Mouse (Mus musculus) thymus, postnatal 4 days (tissue): Measurements from ENCODE around the gene Eps15.
A peak's percentile ranks its signal among the peaks of the same experiment; 100 is the strongest.

ENCODE experiments used
- DNase-seq: peaks from one replicate; pipeline ENCODE4 v3.0.0; 2021

Eps15 gene

DNA sequence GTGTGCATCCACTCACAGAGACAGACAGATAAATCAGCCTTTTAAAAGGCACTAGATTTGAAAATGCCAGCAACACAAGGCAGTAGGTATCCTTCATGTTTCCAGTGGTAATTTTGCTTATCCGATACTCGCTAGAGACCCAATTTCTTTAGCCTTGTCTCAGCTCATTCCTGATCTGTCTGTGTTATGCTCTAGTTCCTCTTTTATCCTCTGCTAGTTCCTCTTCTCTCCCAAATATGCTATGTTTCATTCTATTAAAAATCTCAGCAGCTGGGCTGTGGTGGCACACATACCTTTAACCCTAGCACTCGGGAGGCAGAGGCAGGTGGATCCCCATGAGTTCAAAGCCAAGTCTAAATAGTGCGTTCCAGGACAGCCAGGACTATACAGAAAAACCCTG, 8.3 kb upstream of the Eps15 start:
- no peak for DNase-seq

DNA sequence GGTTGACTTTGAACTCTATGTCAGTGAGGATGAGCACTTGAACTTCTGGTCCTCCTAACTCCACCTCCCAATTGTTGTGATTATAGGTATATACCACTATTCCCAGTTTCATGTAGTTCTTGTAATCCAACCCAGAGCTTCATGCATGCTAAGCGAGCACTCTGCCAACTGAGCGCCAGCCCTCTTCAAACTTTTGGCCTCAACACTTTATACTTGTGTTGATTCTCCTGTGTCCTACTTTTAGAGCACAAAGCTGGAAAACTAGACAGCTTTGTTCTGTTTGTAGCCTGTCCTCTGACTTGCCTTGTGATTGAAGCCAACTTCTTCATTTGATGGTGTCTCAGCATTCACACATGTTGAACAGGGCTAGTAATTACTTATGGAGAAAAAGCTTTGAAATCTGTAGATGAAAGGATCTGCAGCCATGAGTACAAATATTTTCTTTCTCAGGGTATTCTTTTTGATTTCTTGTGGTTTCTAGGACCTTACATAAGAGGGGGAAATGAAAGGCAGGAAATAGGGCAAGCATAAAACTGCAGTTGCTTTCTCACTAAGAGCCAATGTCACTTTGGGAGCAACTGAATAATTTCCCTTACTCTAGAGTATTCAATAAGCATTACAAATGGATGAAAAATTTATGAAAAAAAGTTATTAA, 6.4 kb upstream of the Eps15 start:
- no peak for DNase-seq

DNA sequence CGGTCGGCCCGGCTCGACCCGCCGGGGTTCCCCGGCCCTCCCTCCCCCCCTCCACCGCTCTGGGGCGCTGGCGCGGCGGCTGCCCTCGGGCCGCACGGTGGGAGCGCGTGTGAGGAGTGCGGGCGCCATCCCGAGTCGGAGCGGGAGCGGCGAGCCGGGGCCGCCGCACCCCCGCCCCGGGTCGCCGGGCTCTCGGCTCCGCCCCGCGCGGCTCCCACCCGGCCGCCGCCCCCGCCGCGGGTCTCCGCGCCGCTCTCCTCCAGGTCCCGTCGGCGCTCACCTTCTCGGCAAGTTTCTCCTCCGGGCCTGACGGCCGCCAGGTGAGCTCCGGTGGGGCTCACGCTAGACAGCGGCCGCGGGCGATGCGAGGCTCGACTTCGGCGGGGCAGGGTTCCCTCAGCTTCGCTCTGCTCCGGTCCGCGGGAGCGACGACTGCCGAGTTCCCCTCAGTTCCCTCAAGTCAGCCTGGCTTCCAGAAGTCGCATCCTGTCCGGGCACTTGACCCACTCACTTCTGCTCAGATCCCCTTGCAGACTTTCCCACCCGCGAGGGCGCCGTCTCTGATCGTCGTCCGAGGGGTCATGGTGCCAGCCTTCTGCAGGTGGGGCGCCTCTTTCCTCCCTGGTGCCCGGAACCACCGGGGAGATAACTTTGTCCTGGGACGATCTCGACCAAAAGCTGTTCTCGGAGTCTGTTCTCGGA, 542 bp downstream of the Eps15 start:
- DNase-seq = peak; percentile 72

DNA sequence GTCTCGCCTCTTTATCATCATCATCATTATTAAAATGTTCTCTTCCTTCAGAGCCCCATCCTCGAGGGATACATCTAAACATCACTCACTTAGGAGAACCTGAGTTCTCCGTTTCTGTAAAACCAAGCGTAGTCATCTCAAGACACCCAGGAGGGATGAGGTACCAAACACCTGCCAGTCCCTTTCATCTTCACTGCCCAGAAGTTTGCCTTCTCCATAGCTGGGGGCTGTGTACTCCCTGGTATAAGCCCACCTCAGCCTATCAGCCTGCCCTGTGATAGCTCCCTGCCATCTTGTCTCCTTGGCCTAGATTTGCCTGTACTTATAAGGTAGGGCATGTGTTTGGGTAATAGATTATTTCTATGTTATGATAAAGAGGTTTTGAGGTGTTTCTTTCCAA, 1.1 kb downstream of the Eps15 start:
- no peak for DNase-seq

DNA sequence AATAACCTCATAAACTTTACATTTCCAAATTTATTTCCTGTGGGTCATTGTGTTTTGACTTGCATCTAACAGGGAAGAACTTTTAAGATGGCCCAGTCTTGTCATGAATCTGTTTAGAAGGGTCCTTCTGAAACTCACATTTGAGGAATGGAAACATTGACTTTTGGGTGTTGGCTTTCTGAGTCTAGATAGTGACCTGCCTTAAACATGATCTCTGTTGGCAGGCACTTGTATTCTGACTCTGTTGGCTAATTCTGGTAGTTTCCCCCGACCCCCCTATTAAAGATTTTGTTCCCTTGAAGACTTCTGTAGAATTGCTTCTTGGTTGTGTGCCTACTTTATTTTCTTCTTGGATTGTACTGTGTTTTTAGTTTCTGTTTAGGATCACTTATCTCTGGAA, 1.9 kb downstream of the Eps15 start:
- DNase-seq = no peak

DNA sequence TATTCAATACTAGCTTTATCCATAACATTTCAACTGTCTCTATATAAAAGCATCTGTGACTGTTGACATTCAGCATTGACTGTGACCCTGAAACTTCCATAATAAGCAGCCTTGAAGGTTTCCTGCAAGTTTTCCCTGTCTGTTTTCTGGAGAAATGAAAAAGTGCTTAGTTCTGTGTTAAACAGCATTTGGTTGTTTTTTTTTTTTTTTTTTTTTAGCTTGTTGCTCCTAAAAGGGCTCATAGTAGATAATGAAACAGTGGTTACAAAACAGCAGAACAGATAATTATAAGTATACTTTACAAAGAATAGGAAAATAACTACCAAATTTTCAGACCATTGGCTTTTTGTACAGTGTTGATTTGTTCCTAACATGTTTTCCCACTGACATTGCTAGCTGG, 14.6 kb downstream of the Eps15 start:
- no peak for DNase-seq

DNA sequence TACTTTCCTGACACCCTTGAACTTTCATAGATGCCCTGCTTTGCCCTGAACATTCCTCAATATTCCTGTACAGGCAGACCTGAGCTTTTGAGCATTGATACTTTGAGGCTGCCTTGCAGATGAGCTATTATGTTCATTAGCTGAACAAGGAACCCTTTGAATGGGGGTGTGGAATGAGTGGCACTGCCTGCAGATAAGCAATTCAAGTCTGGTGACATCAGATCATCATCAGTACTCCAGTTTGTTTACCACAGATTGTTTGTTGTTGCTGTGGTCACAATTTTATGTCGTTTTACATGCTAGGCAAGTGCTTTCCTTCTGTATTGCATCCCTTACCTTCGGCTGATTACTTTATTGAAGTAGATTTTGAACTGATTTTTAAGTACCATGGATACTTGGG, 16.4 kb downstream of the Eps15 start:
- DNase-seq = no peak

DNA sequence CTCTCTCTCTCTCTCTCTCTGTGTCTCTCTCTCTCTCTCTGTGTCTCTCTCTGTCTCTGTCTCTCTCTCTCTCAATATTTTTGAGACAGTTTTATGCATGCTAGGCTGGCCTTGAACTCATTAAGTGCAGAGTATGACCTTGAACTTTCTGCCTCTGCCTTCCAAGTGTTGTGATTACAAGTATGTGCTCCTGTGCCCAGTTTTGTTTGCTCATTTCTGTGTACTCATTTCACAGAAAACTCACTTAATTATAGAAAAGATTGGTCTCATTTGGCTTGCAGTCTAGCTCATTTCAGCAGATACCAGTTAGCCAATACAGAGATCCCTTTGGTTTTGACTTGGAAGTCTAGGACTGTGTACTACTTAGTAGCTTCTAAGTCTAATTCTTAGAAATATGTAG, 19.1 kb downstream of the Eps15 start:
- DNase-seq = no peak

DNA sequence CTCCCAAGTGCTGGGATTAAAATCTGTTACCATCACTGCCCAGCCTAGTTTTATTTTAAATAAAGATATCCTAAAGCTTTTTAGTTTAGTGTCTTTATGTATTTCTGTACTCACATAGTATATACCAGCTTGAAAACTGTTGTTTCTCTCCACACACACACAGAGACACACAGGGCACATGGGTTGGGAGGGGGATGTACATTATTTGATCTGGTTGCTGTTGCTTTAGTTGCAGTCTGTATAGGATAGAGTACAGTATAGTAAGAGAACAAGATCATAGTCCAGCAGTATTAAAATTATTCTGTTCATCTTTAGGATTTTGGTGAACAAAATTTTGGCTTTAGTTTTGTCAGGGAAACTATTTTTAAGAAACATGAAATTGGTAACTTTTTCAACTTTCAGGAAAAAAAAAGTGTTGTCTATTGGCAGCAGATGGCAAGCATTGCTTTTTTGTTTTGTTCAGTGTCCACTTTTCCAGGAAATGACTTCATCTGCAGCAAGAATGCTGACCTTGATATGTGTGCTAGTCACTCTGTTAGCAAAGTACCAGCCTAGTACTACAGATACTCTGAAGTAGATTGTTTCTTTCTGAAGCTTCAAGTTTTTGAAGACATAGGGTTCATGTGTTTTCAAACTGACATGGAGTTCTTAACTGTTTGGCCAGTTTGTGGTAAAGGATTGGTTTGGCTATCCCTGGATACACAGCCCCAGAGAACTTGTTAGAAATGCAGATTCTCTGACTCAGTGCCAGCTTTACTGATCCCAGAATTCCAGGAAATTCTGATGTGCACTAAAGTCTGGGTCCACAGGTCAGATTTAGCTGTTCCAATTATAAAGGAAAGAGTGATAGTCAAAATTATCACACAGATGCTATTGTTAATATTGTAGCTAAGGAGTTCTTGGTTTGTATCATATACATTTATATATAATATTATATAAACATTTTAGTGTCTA, 37.1 kb downstream of the Eps15 start:
- DNase-seq = no peak

DNA sequence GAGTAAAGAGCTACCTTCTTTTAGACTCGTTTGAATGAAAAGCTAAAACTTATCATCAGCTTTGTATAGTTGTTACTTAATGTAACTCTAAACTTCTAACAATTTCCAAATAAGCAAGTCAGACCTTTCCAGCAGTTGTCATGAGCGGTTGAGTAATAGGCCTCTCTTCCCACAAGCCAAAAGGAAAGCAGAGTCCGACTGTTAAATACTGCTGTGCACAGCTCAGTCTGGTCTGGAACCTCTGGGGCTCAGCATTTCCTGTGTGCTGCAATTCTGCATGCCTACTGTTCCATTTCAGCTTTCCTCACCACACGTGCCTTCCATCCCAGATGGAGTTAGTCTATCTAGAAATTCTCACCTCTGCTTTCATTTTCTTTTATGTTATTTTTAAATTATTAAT, 56.7 kb downstream of the Eps15 start:
- DNase-seq = no peak

DNA sequence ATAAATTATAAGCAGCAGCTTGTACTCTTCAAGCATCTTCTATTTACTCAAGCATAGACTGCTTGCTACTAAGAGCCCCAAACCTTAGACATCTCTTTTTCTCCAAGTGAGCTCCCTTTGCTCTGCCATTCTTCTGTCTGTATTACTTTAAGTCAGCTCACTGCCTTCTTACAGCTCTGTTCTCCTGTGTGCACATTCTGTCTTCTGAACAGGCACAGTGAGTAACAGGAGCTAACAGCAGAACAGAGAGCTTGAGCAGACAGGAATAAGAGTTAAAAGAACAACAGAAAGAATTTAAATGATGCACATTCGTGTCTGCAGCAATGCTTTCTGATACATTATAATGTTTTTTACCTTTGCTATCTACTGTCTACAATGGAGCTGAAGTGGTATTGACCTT, 61.2 kb downstream of the Eps15 start:
- no peak for DNase-seq

DNA sequence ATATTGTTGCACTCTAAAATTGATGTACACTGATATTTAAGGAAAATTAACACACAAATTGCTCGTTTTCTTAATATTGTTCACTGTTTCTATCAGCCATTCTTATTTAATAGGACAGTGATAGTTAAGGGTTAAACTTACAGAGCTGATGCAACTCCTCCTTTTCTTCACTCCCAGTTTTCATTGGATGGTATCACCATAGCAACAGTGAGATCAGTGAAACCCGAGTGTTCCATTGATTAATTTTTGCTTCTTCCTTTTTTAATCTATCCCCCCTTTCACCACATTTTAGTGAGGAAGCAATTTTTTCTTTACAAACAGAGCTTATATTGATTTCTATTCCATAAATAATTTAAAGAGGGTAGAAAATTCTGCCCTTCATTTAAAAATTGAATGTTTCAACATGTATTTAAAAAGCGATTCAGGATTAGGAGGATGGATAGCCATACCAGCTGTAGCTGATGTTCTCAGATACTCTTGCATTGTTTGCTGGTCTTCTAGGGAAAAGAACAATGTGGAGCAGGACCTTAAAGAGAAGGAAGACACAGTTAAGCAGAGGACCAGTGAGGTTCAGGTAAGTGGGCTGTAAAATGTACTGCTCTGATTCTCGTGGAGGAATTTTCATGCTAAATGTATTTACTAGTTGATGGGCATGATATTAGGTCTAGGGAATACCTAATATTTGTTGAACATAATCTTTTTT, 62.9 kb downstream of the Eps15 start:
- DNase-seq = no peak

DNA sequence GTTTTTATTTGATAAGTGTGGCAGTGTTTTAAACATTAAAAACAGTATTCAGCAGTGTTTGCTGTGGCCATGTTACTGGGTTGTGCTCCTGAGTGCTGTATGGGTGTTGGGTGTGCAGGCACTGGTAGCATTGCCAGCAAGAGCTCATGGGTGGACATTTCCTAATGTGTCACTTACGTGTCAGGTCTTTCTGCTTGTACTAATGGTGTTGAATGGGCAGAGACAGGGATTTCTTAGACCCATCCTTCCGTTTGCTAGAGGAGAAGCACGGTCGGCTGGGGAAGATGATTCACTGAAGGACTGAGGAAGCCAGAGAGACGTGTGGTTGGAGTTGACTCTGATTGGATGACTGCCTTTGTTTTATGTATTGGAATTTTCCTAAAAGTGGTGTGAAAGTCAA, 63.8 kb downstream of the Eps15 start:
- no peak for DNase-seq

DNA sequence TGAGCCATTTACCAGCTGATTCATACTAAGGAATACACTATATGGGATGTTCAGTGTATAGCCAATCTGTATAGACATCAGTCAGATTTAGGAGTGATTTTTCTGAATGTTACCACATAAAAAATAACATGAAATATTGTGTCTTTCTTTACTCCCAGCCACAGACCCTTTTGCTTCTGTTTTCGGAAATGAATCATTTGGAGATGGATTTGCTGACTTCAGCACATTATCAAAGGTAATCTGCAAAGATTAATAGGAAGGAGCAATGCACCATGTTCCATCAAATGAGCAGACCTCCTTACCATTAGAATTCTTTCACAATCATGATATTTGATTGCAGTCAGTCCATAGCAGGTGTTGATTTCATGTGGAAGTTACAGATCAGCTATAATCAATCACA, 98.0 kb downstream of the Eps15 start:
- no peak for DNase-seq

DNA sequence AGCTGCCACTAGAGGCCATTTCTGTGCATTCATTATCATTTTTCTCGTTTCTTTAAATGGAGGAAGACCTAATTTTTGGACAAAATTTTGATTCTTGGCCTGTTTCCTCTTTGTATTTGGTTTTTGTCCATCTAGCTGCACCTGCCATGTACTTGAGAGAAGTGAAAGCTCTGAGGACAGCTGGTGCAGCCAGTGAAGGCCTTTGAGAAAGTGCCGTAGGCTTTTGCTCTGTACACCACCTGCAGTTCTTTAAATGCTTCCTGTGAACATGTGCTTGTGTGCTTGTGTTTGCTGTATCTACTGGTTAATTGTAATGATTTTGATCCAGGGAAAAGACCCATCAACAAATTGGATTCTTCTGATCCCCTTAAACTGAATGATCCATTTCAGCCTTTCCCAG, 102.4 kb downstream of the Eps15 start:
- no peak for DNase-seq

DNA sequence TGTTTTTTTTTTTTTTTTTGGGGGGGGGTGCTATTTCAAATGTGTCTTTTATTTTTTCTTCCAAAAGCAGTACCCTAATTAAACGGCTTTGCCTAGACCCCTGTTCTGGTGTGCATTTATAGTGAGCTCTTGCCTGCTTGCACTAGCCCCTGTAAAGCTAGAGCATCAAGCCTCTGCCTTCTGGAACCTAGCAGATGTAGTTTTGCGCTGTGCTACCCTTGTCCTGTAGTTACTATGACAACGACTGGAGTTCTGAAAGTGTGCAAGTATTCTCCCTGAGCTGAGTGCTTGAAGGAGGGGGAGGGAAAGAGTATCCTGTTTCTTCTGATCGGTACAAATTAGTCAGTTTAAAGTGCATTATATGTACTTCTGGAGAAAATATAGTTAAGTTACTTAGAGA, 105.5 kb downstream of the Eps15 start:
- DNase-seq = no peak

DNA sequence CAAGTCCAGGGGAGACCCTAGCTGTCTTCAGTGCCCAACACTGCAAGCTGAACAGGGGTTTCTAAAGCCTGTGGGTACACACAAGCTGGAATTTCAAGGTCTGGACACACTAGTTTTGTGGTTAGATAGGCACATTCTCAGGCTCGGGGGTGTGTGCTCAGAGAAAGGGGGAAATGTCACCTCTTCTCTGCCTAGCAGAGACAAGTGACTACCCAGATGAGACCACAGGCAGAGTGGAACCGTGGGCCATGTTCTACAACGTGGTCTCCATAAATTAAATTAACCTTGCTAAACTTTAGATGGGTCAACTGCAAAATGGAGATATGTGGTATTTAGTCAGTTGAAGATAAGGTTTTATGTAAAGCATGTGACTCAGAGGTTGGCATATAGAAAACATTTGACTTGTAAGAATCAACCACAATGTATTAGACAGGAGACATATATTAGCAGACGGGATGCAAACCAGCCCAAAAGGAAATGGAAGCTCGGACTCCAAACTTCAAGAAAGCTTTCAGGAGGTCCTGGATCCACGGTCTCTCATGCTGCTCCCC, 113.2 kb downstream of the Eps15 start:
- no peak for DNase-seq

DNA sequence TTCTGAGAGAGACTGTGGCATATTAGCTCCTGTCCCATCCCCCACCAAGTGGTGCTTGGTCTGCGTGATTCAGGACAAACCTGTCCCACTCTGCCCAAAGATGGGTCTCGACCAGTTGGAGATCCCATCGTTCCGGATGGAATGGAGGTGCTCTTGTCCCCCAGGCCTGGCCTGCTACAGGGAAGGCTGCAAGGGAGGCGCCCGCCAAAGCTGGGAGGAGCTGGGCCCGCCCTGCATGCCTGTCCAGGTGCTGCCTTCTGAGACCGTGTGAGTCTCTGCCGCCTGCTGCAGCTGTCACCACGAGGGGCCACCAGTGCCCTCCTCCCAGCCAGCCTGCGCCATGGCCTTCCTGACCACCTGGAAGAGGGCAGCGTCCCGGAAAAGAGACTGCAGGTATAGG, 113.8 kb downstream of the Eps15 start:
- DNase-seq = peak; percentile 54

DNA sequence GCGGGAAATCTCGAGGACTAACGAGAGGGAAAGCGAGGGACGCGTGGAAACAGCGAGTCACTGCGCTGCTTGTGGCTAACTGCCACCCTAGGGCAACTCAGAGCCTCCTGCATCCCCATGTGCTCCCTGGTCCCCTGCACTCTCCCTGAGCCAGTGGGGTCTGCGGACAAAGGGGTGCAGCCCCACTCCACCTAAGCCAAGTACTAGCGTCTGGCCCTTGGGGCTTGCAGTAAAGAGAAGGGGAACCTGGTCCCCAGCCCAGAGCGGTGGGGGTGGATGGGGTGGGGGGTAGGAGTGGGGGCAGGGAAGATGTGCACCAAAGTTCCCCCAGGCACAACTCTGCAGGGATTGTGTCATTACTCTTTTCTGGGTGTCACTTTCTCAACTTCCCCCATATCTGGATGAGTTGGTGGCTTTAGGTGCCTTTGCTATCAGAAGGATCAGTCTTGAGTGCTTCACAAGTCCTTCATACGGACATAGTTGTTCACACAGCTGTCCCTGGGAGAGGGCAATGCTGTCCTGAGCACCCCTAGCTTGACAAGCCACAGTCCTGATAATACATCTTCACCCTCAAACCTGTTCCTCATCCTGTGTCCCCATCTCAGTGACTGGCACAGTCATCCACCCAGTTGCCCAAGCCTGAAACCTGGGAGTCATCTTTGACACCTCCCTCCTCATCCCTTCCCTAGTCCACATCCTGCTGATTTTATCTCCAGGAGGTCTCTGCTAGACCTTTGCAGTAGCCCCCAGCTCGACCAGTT, 114.4 kb downstream of the Eps15 start:
- DNase-seq = no peak

DNA sequence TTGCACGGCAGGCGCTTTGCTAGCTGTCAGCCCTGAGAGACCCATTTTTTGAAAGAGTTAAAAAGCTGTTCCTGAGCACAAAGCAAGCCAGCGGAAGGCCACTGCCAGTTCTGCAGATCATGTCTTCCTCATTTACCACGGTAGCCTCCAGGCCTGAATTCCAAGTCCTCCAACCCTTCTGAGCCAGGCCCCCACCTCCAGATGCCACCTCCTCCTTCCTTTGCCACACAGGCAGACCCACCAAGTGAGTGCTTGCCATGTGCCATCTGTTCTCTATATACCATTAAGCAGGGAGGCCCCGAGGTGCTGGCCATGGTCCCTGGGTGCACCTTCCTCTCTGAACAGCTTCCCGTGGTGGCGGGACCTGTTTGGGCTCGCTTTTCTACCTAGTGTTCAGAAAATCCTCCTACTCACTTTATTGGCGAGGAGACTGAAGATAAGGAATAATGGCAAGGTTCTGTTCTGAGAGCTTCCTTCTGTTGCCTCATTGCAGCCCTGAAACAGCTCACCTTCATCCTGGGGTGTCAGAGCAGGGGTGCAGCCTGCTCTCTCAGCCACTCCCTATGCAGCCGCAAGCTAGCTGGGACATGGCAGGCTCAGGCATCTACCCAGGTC, 120.4 kb downstream of the Eps15 start:
- DNase-seq = no peak

DNA sequence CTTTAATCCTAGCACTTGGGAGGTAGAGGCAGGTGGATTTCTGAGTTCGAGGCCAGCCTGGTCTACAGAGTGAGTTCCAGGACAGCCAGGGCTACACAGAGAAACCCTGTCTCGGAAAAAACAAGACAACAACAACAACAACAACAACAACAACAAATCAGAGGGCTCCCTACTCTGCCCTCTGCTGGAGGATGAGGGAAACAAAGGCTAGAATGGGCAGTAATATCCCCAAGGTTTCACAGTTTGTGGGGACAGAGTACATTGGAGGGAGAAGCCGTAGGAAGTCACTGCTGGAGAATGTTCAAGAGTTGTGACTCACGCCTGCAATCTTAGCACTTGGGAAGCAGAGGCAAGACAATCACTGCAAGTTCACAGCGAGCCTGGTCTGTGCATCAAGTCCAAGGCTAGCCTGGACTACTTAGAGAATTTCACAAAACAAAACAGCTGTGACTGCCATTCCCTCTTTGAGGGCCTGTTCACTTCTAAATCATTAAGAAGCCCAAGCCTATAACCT, 121.2 kb downstream of the Eps15 start:
- no peak for DNase-seq
